Mouse (Mus musculus): Measurements from ENCODE around the gene Efna4.

- TF ChIP-seq CTCF (IDR thresholded peaks at IDR 0.05; ENCODE audit: low read depth) (no peak), EP300 (IDR thresholded peaks at IDR 0.05; ENCODE audit: low read depth) (no peak)
Observed at GRCm38 (mm10) chr3:89386438-89387420, 48.9 kb upstream of the Efna4 start.

Data from liver, embryonic 14.5 days (tissue).